Mouse (Mus musculus): ENCODE measurements around the gene Idh2. TPM values are rescaled to one million over a fixed set of nuclear protein-coding genes. Genes with fewer than 3 reads are reported as not detected.
A peak's percentile ranks its signal among the peaks of the same experiment; 100 is the strongest.
"Not testable (repeated sequence)": the region's sequence is repeated elsewhere in the genome, so short reads cannot be mapped to it uniquely, and the experiment has no call there.

Idh2 gene
- 100 to 1,000 TPM; 295 to 383 (median 326) TPM for total RNA-seq (2022)

GRCm38 (mm10) chr7:80115224-80115590, at the start of gene Idh2:
Idh2 (minus strand) TSS chr7:80115392.
- DNase-seq (ENCODE audit: low spot score in 2 of 2), result peak; percentile 89 to 92

DNA sequence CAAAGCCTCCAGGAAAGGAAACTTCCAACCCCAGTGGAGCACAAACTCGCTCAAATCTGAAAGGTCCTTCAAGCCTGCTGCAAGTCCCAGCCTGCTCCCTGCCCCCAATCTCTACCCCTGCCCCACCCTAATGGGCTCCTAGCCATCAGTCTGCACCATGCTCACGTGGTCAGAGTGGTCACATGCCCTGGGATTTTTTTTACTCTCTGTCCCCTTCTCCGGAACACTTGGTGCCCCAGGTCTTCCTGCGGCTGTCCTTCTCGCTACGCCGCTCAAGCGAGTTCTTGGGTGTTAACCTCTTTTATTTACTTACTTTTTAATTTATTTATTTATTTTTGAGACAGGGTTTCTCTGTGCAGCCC, 45.7 kb upstream of the Idh2 start:
- DNase-seq (ENCODE audit: low spot score in 2 of 2), result peak; percentile 23

GRCm38 (mm10) chr7:80160293-80160944, 45.2 kb upstream of the Idh2 start:
- DNase-seq (ENCODE audit: low spot score in 2 of 2), result no peak

DNA sequence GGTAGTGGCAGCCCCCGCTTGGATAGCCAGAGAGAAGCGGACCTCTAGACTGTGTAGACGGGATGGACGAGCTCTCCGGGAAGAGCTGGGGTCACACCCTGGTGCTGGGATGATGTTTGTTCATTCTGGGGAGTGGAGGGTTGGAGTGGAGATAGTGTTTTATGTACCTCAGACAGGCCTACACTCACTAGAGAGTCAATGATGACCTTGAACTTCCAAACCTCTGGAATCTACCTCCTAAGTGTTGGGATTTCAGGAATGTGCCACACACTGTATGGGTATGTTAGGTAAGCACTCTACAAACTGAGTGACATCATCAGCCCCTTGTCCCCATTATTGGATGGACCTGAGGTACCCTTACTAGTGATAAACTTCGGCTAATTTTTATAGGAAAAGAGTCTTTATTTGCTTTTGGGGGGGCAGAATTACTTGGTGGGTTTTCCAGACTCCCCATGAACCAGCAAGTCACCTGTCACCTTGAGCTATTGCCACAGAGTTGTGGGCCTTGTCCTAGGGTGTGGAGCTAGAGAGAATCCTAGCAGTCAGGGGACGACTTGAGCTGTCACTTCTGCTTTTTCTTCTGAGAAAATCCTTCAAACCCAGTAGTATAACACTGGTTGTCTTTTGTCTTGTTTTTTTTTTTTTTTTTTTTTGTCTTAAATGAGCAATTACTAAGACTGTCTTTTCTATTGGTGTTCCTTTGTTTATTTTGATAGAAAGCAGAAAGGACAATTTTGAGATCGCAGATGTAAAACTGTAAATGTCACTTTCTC, 43.5 kb upstream of the Idh2 start:
- DNase-seq (ENCODE audit: low spot score in 2 of 2), result no peak

DNA sequence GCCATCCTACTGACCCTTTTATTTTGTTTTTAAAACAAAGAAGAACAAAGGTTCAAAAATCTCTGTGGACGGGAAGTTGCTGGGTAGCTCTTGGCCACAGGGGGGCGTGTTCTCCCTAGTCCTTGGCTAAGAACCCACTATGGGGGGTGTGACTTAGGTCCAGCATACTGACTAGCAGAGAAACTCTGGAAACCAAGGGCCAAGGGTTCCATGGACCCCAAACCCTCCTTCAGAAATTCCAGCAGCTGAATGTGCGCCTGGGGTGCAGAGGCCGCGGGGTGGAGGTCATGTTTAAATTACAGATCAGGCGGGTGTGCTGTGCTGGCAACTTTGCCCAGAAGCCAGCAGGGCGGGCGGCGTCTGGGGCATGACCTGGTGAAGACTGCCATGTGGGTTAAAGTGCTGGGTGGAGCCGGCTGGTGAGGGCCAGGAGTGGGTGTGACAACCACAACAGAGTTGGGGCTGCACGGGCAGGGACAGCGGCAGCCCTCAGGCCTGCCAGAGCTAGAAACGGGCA, 41.6 kb upstream of the Idh2 start:
- DNase-seq (ENCODE audit: low spot score in 2 of 2), result peak; percentile 12 to 15

GRCm38 (mm10) chr7:80154689-80155088, 39.5 kb upstream of the Idh2 start:
- DNase-seq (ENCODE audit: low spot score in 2 of 2), result no peak

GRCm38 (mm10) chr7:80152756-80153155, 37.6 kb upstream of the Idh2 start:
- DNase-seq (ENCODE audit: low spot score in 2 of 2), result no peak

- DNase-seq (ENCODE audit: low spot score in 2 of 2), result no peak
Measured at GRCm38 (mm10) chr7:80152152-80152551, 37.0 kb upstream of the Idh2 start.

- no peak for DNase-seq (ENCODE audit: low spot score in 2 of 2)
Measured at GRCm38 (mm10) chr7:80149356-80149755, 34.2 kb upstream of the Idh2 start.

GRCm38 (mm10) chr7:80146077-80146476, 30.9 kb upstream of the Idh2 start:
- no peak for DNase-seq (ENCODE audit: low spot score in 2 of 2)

- no peak for DNase-seq (ENCODE audit: low spot score in 2 of 2)
Measured at GRCm38 (mm10) chr7:80144695-80145094, 29.5 kb upstream of the Idh2 start.

- no peak for DNase-seq (ENCODE audit: low spot score in 2 of 2)
Measured at GRCm38 (mm10) chr7:80143331-80144273, 28.4 kb upstream of the Idh2 start.

- peak in 1 of 2 experiments; percentile 32 for DNase-seq (ENCODE audit: low spot score in 2 of 2)
Measured at GRCm38 (mm10) chr7:80140815-80141214, 25.6 kb upstream of the Idh2 start.

- no peak for DNase-seq (ENCODE audit: low spot score in 2 of 2)
Measured at GRCm38 (mm10) chr7:80138375-80138774, 23.2 kb upstream of the Idh2 start.

- no peak for DNase-seq (ENCODE audit: low spot score in 2 of 2)
Measured at GRCm38 (mm10) chr7:80135173-80135532, 20.0 kb upstream of the Idh2 start.

DNA sequence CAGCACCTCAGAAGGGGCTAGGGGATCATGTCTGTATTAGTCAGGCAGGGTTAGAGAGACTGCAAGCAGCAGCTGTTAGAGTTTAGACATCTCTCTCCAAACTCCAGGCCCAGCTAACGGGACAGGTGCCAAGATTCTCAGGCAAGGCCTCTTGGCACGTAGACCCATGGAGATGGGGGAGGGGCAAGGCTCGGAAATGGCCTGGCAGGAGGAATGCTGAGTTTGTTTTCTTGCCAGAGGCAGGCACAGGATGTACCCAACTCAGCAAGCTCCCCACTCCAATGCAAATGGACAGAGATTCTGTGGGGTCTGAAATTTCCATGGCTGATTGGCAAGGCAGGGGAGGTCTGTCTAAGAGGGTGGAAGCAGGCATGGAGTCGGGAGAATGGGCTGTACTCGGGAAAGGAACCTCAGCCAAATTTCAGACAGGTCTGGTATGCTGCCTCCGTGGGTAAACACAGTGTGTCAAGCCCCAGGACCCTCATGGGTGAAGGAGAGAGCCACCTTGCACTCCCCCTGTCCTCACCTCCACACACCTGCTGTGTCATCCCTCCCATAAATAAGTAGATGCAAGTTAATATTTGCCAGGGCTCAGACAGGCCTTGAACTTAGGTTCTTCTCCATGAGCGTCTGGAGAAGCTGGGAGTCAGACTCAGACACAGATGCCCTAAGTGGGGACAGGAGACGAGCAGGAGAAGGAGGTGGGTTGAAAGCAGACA, 19.4 kb upstream of the Idh2 start:
- DNase-seq (ENCODE audit: low spot score in 2 of 2), result peak; percentile 82 to 83

GRCm38 (mm10) chr7:80132541-80132940, 17.3 kb upstream of the Idh2 start:
- DNase-seq (ENCODE audit: low spot score in 2 of 2), result peak in 1 of 2 experiments; percentile 26

DNA sequence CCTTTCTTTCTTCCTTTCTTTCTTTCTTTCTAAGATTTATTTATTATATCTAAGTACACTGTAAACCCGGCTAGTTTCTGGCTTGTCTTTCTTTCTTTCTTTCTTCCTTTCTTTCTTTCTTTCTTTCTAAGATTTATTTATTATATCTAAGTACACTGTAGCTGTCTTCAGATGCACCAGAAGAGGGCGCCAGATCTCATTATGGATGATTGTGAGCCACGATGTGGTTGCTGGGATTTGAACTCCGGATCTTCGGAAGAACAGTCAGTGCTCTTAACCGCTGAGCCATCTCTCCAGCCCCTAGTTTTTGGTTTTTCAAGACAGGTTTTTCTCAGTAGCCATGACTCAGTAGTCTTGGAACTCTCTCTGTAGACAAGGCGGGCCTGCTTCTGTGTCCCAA, 16.1 kb upstream of the Idh2 start:
- DNase-seq (ENCODE audit: low spot score in 2 of 2), result not testable (repeated sequence)

DNA sequence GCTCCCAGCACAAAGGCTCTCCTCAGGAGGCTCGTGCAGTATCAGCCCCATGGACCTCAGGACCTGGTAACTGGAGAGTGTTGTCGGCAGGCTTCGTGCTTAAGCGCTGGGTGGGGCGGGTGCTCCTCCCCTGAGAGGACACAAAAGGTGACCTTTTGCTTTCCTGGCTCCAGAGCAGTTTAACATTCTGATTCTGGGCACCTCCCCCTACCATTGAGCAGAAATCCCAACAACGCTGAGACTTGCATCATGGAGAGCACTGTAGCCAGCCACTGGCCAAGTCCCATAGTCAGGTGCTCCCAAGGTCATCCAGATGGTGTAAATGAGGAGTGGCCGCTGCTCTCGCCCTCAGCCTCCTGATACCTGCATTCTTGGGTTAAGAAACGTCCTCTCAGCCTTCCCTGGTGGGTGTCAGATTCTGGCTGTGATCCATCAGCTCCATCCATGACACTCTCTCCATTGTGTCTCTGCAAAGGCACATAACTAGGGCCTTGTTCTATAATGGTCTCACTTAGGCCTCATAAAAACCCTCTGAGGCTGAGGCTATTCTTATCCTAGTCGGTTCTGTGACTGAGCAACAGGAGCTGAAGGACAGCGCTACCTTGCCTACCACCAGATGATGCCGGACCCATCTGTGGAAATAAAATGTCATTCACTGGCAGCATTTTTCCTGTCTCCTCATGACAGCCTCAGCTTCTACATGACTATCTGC, 15.3 kb upstream of the Idh2 start:
- DNase-seq (ENCODE audit: low spot score in 2 of 2), result peak in 1 of 2 experiments; percentile 17

GRCm38 (mm10) chr7:80129278-80129677, 14.1 kb upstream of the Idh2 start:
- peak; percentile 37 to 72 for DNase-seq (ENCODE audit: low spot score in 2 of 2)
